Comparison of ENCODE assay signal across 8 mouse cellular contexts in the genomic region with DNA sequence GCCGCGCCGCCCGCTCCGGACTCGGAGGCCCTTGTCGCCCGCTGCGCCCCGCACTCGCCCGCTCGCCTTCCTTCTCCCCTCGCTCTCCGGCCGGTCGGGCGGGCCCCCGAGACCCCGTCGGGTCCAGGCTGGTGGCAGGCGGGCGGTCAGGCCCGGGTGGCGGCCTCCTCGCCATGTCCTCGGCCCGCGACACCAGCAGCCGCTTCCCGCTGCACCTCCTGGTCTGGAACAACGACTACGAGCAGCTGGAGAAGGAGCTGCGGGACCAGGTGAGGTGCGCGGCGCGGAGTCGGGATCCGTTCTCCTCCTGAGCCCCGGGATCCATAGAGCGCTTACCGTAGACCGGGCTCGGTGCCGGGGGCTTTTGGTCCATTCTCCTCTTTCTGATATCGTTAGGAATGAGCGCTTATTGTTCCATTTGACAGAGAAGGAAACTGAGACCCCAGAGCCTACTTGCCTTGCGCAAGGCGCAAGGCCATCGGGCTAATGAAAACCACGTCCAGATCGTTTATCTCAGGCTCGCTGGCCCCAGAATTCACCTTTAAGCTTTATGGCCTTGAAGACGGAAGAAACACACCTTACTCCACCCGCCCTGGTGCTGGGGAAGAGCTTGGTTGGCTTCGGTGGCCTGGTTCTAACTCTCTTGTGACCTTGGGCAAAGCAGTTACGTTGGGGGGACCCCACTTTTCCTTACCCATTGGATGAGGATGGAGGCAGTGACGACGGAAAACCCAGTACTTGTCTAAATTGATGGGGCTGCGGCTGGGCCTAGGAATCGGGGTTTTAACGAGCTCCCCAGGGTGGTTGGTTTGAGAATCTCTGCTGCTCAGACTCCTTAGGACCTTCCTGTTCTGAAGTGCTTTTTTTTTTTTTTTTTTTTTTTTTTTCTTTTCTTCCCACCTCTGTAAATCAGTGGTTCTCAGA. TPM values are rescaled to one million over a fixed set of nuclear protein-coding genes. Genes with fewer than 3 reads are reported as not detected.
DNase-seq lines count a peak whose midpoint lies in the region; ATAC-seq lines count a peak whose summit lies in the region.

Gene Git2, minus strand, starts transcription at position 462 of the 924 bp plus-strand sequence.

- peak within 1 kb of the TSS; percentile 99 for H3K4me3 ChIP-seq in forebrain, embryonic 12.5 days (replicated peaks)

- H3K9ac ChIP-seq in forebrain, embryonic 12.5 days, result peak within 1 kb of the TSS; percentile 98

- no peaks in the 10 kb centered on the region for H3K36me3 ChIP-seq in forebrain, embryonic 12.5 days (replicated peaks)

- H3K9me3 ChIP-seq in forebrain, embryonic 12.5 days, result no peaks in the 10 kb centered on the region

- peaks cover 41% of the 10 kb centered on the region for H3K4me1 ChIP-seq in forebrain, embryonic 12.5 days

- intact Hi-C loops in heart, postnatal 14 days (cut with DNase I), result loop anchor here (2.0 kb wide), 1 partner anchor 29 kb away; no protein-coding TSS in a partner anchor

- DNase-seq in left cerebral cortex, adult 18-20 months (ENCODE audit: low spot score in 2 of 2), result peak in 1 of 2 experiments; percentile 31
- no peak for DNase-seq in left cerebral cortex, adult 11 months (ENCODE audit: low spot score)
- DNase-seq in adipocyte (ENCODE audit: low spot score), result peak; percentile 34
- DNase-seq in heart, postnatal 14 days, result no peak
- no peak for DNase-seq in layer of hippocampus, postnatal 36 days
- DNase-seq in mesoderm, embryonic 11.5 days (ENCODE audit: low read depth, low spot score), result peak; percentile 18
- peak; percentile 45 for DNase-seq in thymus, postnatal 0 days (ENCODE audit: low spot score)

- peak within 1 kb of the TSS; percentile 92 for H3K27ac ChIP-seq in forebrain, embryonic 12.5 days

- H3K27me3 ChIP-seq in forebrain, embryonic 12.5 days, result no peaks in the 10 kb centered on the region

- WGBS in forebrain, embryonic 12.5 days, result under 1% methylated on average over 49 of the region's 63 CpGs

- peak within 1 kb of the TSS; percentile 87 for H3K4me2 ChIP-seq in forebrain, embryonic 12.5 days

- peak; percentile 1; the same call in 1 of the 2 replicates for ATAC-seq in forebrain, embryonic 12.5 days (ENCODE audit: low FRiP score)

RNA-seq across cellular contexts. Expression of gene Git2, which starts in this region (rescaled TPM):
- 10 to 100 TPM; 39.2 to 49.6 TPM for total RNA-seq in left cerebral cortex, adult 18-20 months (2021)
- 43.0 and 50.4 TPM in 2 replicates for polyA plus RNA-seq in forebrain, embryonic 12.5 days (2016; fragmentation: Nextera tagmentation; extraction: Ambion mirVana)
- total RNA-seq in heart, postnatal 14 days (2021), result 10 to 100 TPM; 42.4 to 44.8 TPM
- total RNA-seq in layer of hippocampus, postnatal 36 days (2021), result 10 to 100 TPM; 42.4 to 45.4 TPM
- polyA plus RNA-seq in thymus, postnatal 0 days (2015; fragmentation: Nextera tagmentation; extraction: Ambion mirVana), result 72.3 and 75.1 TPM in 2 replicates

Comparison
In these comparisons a context has a peak if more than half of its experiments do, and no peak if none do; other contexts are left out.
1. DNase-seq: peak in adipocyte (single experiment), mesoderm, embryonic 11.5 days (single experiment) and thymus, postnatal 0 days (single experiment); none in left cerebral cortex, adult 11 months (single experiment), heart, postnatal 14 days (0 of 2) and layer of hippocampus, postnatal 36 days (0 of 2).